Mouse (Mus musculus): ENCODE measurements around the gene Hspa12a.

GRCm38 (mm10) chr19:58963011-58963410 lies 19.6 kb upstream of the Hspa12a start:
- TF ChIP-seq POLR2A (IDR thresholded peaks at IDR 0.05; ENCODE audit: extremely low read depth, insufficient read depth, low read length), result no peak
- TF ChIP-seq CTCF (IDR thresholded peaks at IDR 0.05; ENCODE audit: low read depth, low read length), result no peak
